ENCODE assay signal across 8 mouse cellular contexts in genomic region chr4:32303076-32303475, GRCm38 (mm10).
DNase-seq lines count a peak whose midpoint lies in the region; ATAC-seq and TF ChIP-seq lines count a peak whose summit lies in the region.

No protein-coding gene starts in this region.

- TF ChIP-seq CTCF in C2C12 (IDR thresholded peaks at IDR 0.05; ENCODE audit: control insufficient read depth, insufficient read depth, insufficient read length): no peak

- no peaks in the 10 kb centered on the region for H3K27me3 ChIP-seq in C2C12 (ENCODE audit: control insufficient read depth, insufficient read depth, insufficient read length)
- no peaks in the 10 kb centered on the region for H3K27me3 ChIP-seq in forebrain, embryonic 16.5 days (replicated peaks; ENCODE audit: control insufficient read depth, insufficient read depth, low read length)
- no peaks in the 10 kb centered on the region for H3K27me3 ChIP-seq in hindbrain, embryonic 11.5 days (ENCODE audit: control insufficient read depth, insufficient read depth, low read length)
- no peaks in the 10 kb centered on the region for H3K27me3 ChIP-seq in liver, embryonic 13.5 days

- H3K79me2 ChIP-seq in C2C12 (ENCODE audit: control insufficient read depth, insufficient read depth): no peaks in the 10 kb centered on the region

- peak overlapping the region; percentile 33 for H3K9ac ChIP-seq in forebrain, embryonic 16.5 days (replicated peaks; ENCODE audit: low read depth, low read length)
- no peak overlapping the region; the same call in 1 of the 2 replicates for H3K9ac ChIP-seq in hindbrain, embryonic 11.5 days (ENCODE audit: low read depth, low read length)
- H3K9ac ChIP-seq in liver, embryonic 13.5 days: no peak overlapping the region

- DNase-seq in cerebellum, adult 18-20 months: peak; percentile 60 to 62
- DNase-seq in hindbrain, embryonic 11.5 days (ENCODE audit: low spot score): peak; percentile 63
- no peak for DNase-seq in liver, embryonic 13.5 days
- peak; percentile 59 for DNase-seq in retina, embryonic 14.5 days (ENCODE audit: low spot score)
- no peak for DNase-seq in T-cell, adult 2 months (ENCODE audit: low spot score)

- H3K36me3 ChIP-seq in C2C12 (ENCODE audit: control insufficient read depth, insufficient read depth): no peaks in the 10 kb centered on the region
- no peaks in the 10 kb centered on the region for H3K36me3 ChIP-seq in forebrain, embryonic 16.5 days (ENCODE audit: control insufficient read depth, insufficient read depth)
- no peaks in the 10 kb centered on the region for H3K36me3 ChIP-seq in hindbrain, embryonic 11.5 days (ENCODE audit: control insufficient read depth, insufficient read depth, low read length)
- H3K36me3 ChIP-seq in liver, embryonic 13.5 days: no peaks in the 10 kb centered on the region

- peak; percentile 75 for ATAC-seq in forebrain, embryonic 16.5 days
- peak; percentile 64 for ATAC-seq in hindbrain, embryonic 11.5 days (ENCODE audit: low FRiP score)
- no peak for ATAC-seq in liver, embryonic 13.5 days (ENCODE audit: low read depth)
- no peak for ATAC-seq in megakaryocyte progenitor cell, adult 5-6 weeks (replicated peaks; ENCODE audit: poor library complexity)

- no peak overlapping the region for H3ac ChIP-seq in C2C12 (ENCODE audit: control insufficient read depth, insufficient read length, low read depth)

- H3K4me2 ChIP-seq in forebrain, embryonic 16.5 days (ENCODE audit: low read length): peak overlapping the region; percentile 40
- H3K4me2 ChIP-seq in hindbrain, embryonic 11.5 days (replicated peaks; ENCODE audit: low read depth, low read length): no peak overlapping the region
- H3K4me2 ChIP-seq in liver, embryonic 13.5 days: 0 out of 2 replicates have a peak overlapping the region, but pooled peaks have one; percentile 21

- no peaks in the 10 kb centered on the region for H3K9me3 ChIP-seq in forebrain, embryonic 16.5 days (ENCODE audit: control insufficient read depth, low read length)
- H3K9me3 ChIP-seq in hindbrain, embryonic 11.5 days (ENCODE audit: control insufficient read depth, low read length): no peaks in the 10 kb centered on the region
- no peaks in the 10 kb centered on the region for H3K9me3 ChIP-seq in liver, embryonic 13.5 days (replicated peaks)

- no peak overlapping the region for H3K4me3 ChIP-seq in C2C12 (ENCODE audit: insufficient read depth, poor library complexity, severe bottlenecking)
- H3K4me3 ChIP-seq in forebrain, embryonic 16.5 days (replicated peaks; ENCODE audit: low read length): 0 out of 2 replicates have a peak overlapping the region, but pooled peaks have one; percentile 3
- no peak overlapping the region for H3K4me3 ChIP-seq in hindbrain, embryonic 11.5 days (ENCODE audit: low read depth, low read length)
- H3K4me3 ChIP-seq in liver, embryonic 13.5 days (replicated peaks): no peak overlapping the region

- WGBS in forebrain, embryonic 16.5 days: 4% methylated on average over 4 of the region's 4 CpGs
- 11% methylated on average over 4 of the region's 4 CpGs for WGBS in hindbrain, embryonic 11.5 days
- 37% methylated on average over 4 of the region's 4 CpGs for WGBS in liver, embryonic 13.5 days (ENCODE audit: insufficient replicate concordance)

- peak overlapping the region; percentile 94 for H3K27ac ChIP-seq in forebrain, embryonic 16.5 days (ENCODE audit: low read length)
- peak overlapping the region; percentile 76 for H3K27ac ChIP-seq in hindbrain, embryonic 11.5 days (ENCODE audit: low read depth, low read length)
- H3K27ac ChIP-seq in liver, embryonic 13.5 days: peak overlapping the region; percentile 64

- H3K4me1 ChIP-seq in forebrain, embryonic 16.5 days (replicated peaks; ENCODE audit: control insufficient read depth, insufficient read depth, low read length): peaks cover 54% of the 10 kb centered on the region
- H3K4me1 ChIP-seq in hindbrain, embryonic 11.5 days (replicated peaks; ENCODE audit: control insufficient read depth, insufficient read depth, low read length): peaks cover 22% of the 10 kb centered on the region
- H3K4me1 ChIP-seq in liver, embryonic 13.5 days (replicated peaks): peaks cover 54% of the 10 kb centered on the region

- no peaks in the 10 kb centered on the region for H3K79me3 ChIP-seq in C2C12 (ENCODE audit: low read depth)

TF ChIP-seq in C2C12, 6 proteins besides CTCF, POLR2A, EP300 and RAD21:
- no peak for TF ChIP-seq MYOD1 (IDR thresholded peaks at IDR 0.05; ENCODE audit: control insufficient read depth, insufficient read length, low read depth)
- peak; percentile 19 for TF ChIP-seq MAX (IDR thresholded peaks at IDR 0.05)
- no peak for TF ChIP-seq USF1 (IDR thresholded peaks at IDR 0.05; ENCODE audit: low read depth)
- TF ChIP-seq FOSL1 (IDR thresholded peaks at IDR 0.05; ENCODE audit: insufficient read depth, low read length, poor library complexity, severe bottlenecking): no peak
TF ChIP-seq in C2C12: peak in this region for 1.

Comparison
In these comparisons a context has a peak if more than half of its experiments do, and no peak if none do; other contexts are left out.
1. DNase-seq: peak in cerebellum, adult 18-20 months (2 of 2), hindbrain, embryonic 11.5 days (single experiment) and retina, embryonic 14.5 days (single experiment); none in liver, embryonic 13.5 days (single experiment) and T-cell, adult 2 months (single experiment).
2. ATAC-seq: peak in forebrain, embryonic 16.5 days (single experiment) and hindbrain, embryonic 11.5 days (single experiment); none in liver, embryonic 13.5 days (single experiment) and megakaryocyte progenitor cell, adult 5-6 weeks (single experiment).
3. Peak in every context shown above with its lines, with median percentiles within 50 percentile points of each other: H3K27ac ChIP-seq.